Mouse (Mus musculus) bone marrow, adult 2 months (tissue): ENCODE measurements around the gene Ccdc190. TPM values are rescaled to one million over a fixed set of nuclear protein-coding genes. Genes with fewer than 3 reads are reported as not detected.

Experiments used
- H3K27ac ChIP-seq: fragments of 200-500 bp; 2 replicates; pipeline ENCODE4 v1.5.1; 2012; ENCODE audit warnings: low read depth, mild to moderate bottlenecking, control low read depth, inconsistent platforms, low read length; ENCODE audit not compliant: control insufficient read depth, poor library complexity, insufficient read depth
- H3K4me1 ChIP-seq: fragments of 200-500 bp; 2 replicates; pipeline ENCODE4 v1.6.1; 2011; ENCODE audit warnings: low read length; ENCODE audit not compliant: control insufficient read depth, insufficient read depth
- H3K4me3 ChIP-seq: fragments of 200-500 bp; replicated peaks from 2 replicates; pipeline ENCODE3; 2011; ENCODE audit warnings: mild to moderate bottlenecking, low read depth, low read length, control low read depth; ENCODE audit not compliant: control insufficient read depth
- CTCF ChIP-seq: fragments of 200-500 bp; IDR thresholded peaks from 2 replicates; pipeline ENCODE4 v1.5.1; 2011; ENCODE audit warnings: low read length, control low read depth; ENCODE audit not compliant: control insufficient read depth, insufficient read depth
- POLR2A ChIP-seq: fragments of 200-500 bp; IDR thresholded peaks from 2 replicates; pipeline ENCODE4 v1.6.1; 2011; ENCODE audit warnings: low read depth, mild to moderate bottlenecking, control low read depth, low read length, borderline replicate concordance; ENCODE audit not compliant: control insufficient read depth
- WGBS: fragments of 180-500 bp; shearing (Covaris S2); methylation state at CpG from one replicate; pipeline ENCODE4 v1.1.7; 2018; 5-methylcytosine and 5-hydroxymethylcytosine counted together
- polyA plus RNA-seq: library from polyadenylated mRNA; stranded (reverse); fragments of >200 nt; gene quantifications from 2 replicates; pipeline ENCODE4 v1.2.4, GENCODE M21; 2011; ENCODE audit warnings: low replicate concordance; ENCODE audit not compliant: missing spikeins, insufficient read depth, insufficient read length

Gene Ccdc190
- polyA plus RNA-seq, 1 experiment: not detected

DNA sequence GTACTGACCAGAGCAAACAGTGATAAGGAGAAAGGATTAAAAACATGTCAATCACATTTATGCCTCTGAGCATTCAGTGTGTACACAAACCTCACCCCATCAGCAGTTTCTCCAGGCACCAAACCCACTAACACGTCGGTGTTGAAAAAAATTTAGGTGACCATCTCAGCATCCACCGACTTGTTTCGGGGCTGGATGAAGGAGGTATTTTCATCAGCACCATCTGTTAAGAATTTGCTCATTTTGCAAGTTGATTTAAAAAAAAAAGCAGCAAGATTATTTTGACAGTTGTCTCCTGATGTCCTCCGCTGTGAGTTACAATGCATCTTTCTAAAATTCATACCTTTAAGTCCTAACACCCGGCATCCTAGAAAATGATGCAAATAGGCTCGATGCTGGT, 29.8 kb upstream of the Ccdc190 start:
- Histone ChIP-seq H3K4me3 (no peak overlapping the region), H3K4me1 (no peaks in the 10 kb centered on the region), H3K27ac (no peak overlapping the region)
- 87% methylated on average over 7 of the region's 7 CpGs for WGBS
- TF ChIP-seq CTCF (no peak), POLR2A (no peak)

DNA sequence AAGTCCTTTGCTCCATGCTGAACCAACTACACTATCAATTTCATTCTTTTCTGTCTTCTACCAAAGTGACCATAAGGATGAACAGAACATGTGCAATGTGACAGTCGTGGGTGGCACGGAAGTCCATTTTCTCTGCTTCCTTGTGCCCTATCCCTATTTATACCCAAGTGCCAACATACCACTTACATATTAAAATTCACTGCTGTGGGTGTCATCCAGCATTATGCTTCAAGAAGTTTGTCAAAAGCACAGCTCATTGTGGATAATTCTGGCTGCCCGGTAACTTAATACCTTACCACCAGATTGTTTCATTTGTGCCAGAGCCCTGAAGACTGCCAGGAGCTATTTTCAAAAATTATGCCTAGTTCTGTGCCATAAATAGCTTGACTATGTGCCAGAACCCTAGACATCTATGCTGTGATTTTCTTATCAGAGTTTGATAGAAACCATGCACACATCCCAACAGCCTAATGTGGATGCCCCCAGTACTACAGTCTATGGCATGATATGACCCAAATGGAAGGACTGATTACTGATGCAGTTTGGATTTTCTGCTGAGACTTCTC, 27.6 kb upstream of the Ccdc190 start:
- WGBS: 74% methylated on average over 3 of the region's 3 CpGs
- TF ChIP-seq POLR2A (no peak), CTCF (no peak)
- H3K4me3 ChIP-seq: no peak overlapping the region
- H3K4me1 ChIP-seq: no peaks in the 10 kb centered on the region
- H3K27ac ChIP-seq: no peak overlapping the region

DNA sequence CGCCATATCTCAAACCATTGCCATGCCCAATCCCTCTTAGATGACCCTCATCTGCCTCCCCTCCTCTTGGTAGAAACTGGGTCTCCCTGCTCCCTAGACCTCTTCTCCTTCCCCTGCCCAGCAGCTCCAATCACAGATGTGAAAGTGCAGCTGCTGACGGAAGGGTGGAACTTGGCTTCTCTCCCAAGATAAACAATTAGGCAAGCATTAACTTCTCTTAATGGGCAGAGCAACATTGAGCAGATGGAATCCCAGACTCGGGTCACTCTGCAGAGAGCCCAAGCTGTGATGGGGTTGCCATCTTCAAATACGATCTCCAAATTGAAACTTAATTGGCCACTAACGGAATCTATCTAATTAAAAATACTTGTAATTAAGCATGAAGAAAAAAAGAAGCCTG, 19.3 kb upstream of the Ccdc190 start:
- Histone ChIP-seq H3K27ac (no peak overlapping the region), H3K4me1 (no peaks in the 10 kb centered on the region), H3K4me3 (no peak overlapping the region)
- no peak for TF ChIP-seq CTCF
- no peak for TF ChIP-seq POLR2A
- WGBS: 82% methylated on average over 5 of the region's 5 CpGs

DNA sequence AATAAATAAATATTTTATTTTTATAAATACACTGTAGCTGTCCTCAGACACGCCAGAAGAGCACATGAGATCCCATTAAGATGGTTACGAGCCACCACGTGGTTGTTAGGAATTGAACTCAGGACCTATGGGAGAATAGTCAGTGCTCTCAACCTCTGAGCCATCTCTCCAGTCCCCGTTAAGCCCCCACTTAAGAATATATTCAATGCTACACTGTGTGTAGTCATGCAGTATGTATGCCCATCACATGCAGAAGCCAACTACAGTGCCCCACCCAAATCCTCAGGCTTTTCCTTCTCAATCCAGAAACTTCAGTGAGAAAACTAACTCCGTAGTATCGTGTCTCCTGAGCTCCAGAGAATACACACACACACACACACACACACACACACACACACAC, 18.8 kb upstream of the Ccdc190 start:
- H3K4me1 ChIP-seq: no peaks in the 10 kb centered on the region
- TF ChIP-seq POLR2A (no peak), CTCF (no peak)
- 75% methylated on average over 6 of the region's 6 CpGs for WGBS
- no peak overlapping the region for H3K4me3 ChIP-seq
- H3K27ac ChIP-seq: no peak overlapping the region

DNA sequence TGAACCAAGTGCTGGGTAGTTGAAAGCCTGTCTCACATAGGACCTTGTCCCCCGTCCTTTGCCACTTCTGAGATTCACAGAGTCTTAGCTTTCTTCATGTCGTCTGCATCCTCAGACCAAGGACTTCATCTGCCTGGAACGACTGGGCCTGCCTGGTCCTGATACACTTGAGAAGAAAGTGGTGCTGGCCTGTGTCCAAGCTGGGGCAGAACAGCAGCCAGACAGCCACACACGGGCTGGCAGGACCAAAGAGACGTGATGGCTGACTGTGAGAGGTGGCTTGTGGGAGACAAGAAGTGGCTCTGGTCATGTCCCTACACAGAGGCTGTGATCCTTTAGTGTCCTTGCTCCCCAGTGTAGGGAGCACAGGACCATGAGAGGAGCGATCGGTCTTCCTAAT, 17.7 kb upstream of the Ccdc190 start:
- Histone ChIP-seq H3K4me3 (no peak overlapping the region), H3K4me1 (no peaks in the 10 kb centered on the region), H3K27ac (no peak overlapping the region)
- 76% methylated on average over 7 of the region's 7 CpGs for WGBS
- TF ChIP-seq CTCF (no peak), POLR2A (no peak)

DNA sequence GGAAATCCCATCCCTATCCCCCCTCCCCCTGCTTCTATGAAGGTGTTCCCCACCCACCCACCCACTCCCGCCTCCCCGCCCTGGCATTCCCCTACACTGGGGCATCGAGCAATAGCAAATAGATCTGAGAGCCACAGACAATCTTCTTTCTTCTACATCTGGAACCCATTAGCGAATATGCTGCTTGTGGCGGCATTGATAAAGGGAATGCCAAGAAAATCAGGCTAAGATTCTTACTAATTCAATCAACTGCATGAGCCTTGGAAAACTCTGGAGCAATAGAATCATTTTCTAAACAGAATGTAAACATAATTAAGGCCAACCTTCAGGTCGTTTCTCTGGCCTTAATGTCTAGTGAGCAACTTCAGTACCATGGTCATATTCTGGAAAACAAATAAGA, 16.9 kb upstream of the Ccdc190 start:
- WGBS: 75% methylated on average over 6 of the region's 6 CpGs
- TF ChIP-seq POLR2A (no peak), CTCF (no peak)
- Histone ChIP-seq H3K4me3 (no peak overlapping the region), H3K4me1 (no peaks in the 10 kb centered on the region), H3K27ac (no peak overlapping the region)

DNA sequence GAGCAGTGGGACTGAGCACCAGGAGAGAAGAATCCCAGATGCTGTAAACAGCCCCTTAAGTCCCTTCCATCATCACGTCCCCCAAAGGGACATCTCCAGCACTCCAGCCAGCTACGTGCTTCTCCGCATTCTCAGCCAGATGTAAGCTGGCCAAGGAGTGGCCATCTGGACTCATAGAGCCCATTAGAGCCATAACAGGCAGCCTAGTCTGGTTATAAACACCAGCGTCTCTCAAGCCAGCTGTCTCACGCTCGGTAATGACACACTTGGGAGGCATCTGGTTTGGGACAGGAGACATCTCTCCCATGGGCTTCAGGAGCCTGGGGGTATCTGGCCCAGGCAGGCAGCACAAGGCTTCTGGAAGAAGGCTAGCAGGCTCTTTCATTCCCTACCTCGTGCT, 11.8 kb upstream of the Ccdc190 start:
- TF ChIP-seq CTCF (no peak), POLR2A (no peak)
- WGBS: 42% methylated on average over 7 of the region's 7 CpGs
- Histone ChIP-seq H3K4me3 (no peak overlapping the region), H3K27ac (no peak overlapping the region), H3K4me1 (no peaks in the 10 kb centered on the region)

DNA sequence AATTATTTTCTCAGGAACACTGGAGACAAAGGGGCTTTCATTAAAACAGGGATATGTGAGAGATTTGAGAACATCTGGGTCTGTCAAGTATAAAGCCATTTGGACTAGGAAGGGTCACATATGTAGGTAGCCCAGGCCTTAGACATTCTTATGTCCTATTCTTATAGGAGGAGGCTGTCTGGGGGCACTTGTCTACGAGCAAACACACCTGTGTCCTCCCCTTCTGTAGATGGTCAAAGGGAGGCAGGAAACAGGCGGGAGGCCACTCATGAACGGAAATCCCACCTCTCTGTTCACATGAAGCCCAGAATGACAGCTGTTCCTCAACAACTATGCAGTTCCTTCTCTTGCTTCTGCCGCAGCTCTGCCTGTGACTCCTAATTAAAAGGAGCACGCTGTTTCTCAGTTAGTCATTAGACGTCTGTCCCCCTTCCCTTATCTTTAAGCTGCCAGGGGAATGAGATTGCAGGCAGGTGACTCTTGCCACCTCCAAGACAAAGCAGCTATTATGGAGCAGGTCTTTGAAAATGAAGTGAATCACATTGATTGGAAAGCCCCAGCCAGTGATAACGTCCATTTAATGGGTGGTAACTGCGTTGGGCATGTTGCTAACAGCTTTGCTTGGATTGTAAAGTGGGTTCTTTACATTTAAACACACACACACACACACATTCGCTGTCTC, 11.2 kb upstream of the Ccdc190 start:
- no peak for TF ChIP-seq POLR2A
- no peak for TF ChIP-seq CTCF
- Histone ChIP-seq H3K4me3 (no peak overlapping the region), H3K4me1 (no peaks in the 10 kb centered on the region), H3K27ac (no peak overlapping the region)
- WGBS: 47% methylated on average over 9 of the region's 9 CpGs

DNA sequence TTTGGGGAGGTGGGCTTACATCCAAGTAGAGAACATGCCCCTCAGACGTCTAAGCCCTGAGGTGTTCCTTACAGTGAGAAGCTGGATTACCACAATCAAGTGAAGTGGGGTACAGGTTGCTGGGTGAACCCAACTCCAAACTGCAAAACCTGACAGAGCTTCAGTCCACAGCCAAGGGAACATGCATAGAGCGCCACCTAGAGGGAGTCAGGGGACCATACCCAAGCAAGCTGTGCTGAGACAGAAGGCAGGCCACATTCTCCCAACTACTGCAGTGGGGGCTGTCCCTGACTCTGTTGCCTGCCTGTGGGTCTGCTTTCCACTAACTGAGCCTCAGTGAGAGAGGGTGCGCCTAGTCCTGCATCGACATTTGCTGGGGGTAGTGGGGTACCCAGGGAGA, 10.4 kb upstream of the Ccdc190 start:
- Histone ChIP-seq H3K4me3 (no peak overlapping the region), H3K27ac (no peak overlapping the region), H3K4me1 (no peaks in the 10 kb centered on the region)
- TF ChIP-seq CTCF: peak; percentile 48
- TF ChIP-seq POLR2A: no peak
- WGBS: 38% methylated on average over 4 of the region's 4 CpGs
